Mouse (Mus musculus) mature B cell (primary cell): ENCODE measurements around the gene Mrpl14.

ENCODE experiments used
- in situ Hi-C: fragments of 300-500 bp; cut with MboI; formaldehyde crosslinking; loops from 2 replicates; pipeline ENCODE4 v1.14.3; 2019

Mrpl14 gene

DNA sequence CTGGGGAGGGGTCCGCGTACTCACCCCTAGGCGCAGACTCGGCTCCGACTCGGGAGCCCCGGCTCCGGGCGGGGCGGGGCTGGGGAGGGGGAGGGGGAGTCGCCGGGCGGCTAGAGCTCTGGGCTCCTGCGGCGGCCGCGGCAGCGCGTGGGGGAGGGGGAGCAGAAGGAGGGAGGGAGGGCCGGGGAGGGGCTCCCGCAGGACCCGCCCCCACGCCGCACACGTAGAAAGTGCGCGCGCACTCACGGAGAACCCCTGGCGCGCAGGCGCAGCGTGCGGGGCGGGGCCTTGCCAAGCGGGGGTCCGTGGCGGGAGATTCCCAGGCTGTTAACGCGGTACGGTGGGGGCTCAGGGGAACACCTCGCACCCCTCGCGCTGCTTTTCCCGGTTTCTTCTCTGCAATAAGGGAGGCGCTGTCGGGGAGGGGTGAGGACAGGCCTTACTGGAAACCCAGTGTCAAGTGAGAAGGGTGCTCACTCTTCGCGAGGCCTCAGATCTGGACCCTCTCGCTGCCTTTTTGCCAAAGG lies at the start of gene Mrpl14:
Gene Mrpl14 (plus strand): TSS at position 230 of the 527 bp plus-strand sequence.
- in situ Hi-C loops, result no loop called here

DNA sequence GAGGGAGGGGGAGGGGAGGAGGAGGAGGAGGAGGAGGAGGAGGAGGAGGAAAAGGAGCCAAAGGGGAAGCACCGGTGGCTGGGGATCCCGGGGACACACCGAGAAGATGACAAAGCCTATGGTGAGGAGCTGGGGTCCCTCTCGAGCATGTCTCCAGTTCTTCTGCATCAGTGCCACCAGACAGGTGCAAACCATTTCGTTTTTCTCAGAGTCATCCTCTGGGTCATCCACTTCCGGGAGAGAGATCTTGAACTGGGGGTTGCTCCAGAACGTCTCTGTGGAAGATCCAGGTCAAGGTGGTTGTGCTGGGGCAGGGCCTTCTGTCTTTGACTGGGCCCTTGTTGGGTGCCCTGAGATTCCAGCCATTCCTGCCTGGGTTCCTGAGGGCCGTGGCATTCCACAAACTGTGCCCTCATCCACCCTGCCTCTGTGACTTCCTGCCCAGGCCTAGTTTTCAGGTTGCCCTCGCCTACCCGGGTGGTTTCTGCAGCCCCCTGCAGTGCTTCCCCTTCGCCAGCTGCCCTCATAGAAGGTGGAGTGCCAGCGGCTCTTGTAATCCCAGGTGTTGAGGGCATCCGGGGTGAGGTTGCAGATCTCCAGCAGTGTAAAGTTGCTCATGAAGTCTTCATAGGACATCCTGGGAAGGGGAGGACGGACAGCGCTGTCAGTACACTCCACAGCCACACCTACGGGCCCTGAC lies 47.4 kb upstream of the Mrpl14 start:
- in situ Hi-C loops, result no loop called here

DNA sequence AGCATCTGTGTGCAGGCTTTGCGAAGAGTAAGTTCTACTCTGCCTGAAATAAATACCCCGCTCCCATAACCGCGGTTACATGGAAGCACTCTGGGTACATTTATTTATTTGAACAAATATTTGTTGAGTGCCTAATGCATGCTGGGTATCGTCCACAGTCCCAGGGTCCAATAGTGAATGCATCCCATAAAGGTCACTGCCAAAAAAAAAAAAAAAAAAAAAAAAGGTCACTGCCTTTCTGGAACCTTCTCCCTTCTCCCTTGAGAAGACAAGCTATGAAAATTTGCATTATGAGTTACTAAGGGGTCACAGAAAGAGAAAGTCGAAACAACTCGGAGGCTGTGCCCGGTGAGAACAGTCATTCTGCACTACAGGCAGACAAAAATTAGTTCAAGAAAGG lies 44.1 kb upstream of the Mrpl14 start:
- in situ Hi-C loops, result no loop called here

DNA sequence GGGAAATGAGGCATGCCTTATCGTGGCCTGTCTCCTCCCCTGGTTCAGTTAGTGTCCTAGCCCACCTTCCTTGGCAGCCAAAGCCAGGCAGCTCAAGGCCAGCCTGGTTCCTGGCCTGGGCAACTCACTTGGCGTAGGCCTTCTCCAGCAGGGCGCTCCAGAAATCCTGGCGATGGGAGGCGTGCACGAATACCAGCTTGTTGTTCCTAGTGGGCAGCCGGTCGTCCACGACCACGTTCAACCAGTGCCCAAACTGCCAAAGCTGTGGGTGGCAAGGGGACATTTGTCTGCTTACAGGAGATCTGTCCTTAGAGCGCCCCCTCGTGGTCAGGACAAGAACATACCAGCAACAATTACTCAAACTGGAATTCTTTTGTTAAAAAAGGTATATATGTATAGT lies 43.4 kb upstream of the Mrpl14 start:
- in situ Hi-C loops, result no loop called here

DNA sequence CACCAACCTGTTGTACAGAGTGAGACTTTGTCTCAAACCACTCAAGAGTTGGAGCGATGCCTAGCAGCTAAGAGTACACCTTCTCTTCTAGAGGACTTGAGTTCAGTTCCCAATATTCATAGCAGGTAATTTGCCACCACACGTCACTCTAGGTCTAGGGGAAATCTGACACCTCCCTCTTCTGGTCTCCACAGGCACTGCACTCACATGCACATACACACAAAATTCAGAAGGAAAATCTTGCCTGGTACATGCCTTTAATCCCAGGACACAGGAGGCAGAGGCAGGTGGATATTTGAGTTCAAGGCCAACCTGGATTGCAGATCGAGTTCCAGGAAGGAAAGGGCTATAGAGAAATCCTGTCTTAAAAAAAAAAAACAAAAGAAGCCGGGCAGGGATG lies 41.9 kb upstream of the Mrpl14 start:
- in situ Hi-C loops, result no loop called here

DNA sequence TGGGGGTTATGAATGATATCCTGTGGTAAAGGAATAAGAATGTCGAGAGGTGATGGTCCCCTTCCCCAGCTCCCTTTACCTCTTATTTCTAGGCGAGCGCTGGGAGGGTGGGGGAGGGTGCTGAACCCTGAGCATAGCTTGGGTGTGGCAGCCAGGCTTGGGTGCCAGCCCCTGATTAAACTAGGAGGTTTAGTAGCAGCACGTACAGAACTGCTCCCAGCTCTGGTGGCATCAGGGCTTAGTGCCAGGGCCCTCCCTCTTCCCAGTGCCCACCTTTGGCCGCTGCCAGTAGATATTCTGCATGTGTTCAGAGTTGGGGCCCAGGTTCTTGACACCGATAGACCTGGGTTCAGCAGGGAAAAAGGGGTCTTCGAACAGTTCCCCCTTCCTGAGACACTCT lies 32.9 kb upstream of the Mrpl14 start:
- in situ Hi-C loops, result no loop called here

DNA sequence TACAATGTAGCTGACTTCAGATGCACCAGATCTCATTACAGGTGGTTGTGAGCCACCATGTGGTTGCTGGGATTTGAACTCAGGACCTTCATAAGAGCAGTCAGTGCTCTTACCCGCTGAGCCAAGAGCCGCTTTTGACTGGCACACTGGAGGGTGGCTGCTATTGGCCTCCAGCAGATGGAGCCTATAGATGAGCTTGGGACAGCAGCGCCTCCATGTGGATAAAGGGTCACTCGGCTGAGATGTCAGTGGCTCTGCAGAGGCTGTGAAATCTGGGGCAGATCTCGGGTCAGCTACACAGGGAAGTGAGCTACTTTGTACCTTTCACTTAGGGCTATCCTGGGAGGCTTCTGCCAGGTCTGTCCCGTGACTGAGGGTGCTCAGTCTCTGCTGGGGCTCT lies 30.3 kb upstream of the Mrpl14 start:
- in situ Hi-C loops, result no loop called here

DNA sequence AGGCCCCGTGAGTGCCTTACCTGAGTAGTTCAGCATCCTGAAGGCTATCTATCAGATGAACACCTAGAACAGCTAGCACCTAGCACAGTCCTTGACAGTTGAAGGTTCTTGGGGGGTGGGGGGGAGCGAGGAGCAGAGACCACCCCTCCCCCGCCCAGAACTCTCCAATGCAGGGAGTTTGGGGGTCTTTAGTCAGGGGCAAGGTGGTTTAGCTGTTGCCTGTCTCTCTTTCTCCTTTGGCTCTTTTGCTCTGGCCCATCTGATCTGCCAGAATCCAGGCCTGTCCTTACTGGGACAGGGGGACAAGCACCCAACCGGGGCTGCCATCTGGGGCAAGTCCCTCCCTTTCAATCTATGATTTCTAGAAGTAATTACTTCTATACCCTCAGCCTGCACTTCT lies 26.9 kb upstream of the Mrpl14 start, which contains the start of gene Capn11:
Gene Capn11 (minus strand): TSS at position 101 of the 400 bp plus-strand sequence.
- in situ Hi-C loops, result no loop called here

DNA sequence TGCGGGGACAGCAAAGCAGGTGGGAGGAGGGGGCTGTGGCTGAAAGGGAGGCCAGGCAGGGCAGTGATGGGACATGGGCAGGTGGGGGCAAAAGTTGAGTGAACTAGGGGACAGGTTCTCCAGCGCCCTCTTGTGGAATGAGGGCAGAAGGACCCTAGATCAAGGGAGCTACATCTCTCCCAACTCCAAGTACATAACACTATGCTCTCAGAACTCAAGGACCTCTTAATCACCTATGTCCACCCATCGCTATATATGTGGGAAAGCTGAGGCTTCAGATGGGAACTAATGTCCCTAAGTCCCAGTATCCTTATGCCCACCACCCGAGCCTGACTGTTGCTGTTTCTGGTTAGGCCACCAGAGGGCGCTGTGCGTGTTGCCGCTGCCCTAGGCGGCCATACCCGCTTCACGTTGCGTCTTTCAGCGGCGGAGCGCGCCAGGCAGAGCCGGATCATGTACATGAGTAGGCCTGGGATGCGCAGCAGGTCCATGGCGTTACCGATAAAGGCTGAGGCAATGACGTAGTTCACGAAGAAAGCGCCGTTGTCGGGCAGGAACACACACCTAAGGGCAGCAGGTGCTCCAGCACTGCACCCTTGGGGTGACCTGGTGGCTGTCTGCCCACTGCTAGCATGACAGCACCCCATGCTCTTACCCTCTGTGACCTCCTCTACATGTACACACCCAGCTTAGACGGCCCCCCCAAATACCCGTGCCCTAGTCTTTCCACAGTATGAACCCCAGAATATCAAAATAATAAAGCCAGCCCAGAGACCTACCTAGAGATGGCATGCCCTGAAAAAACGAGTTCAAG lies 22.8 kb upstream of the Mrpl14 start:
- in situ Hi-C loops, result no loop called here

DNA sequence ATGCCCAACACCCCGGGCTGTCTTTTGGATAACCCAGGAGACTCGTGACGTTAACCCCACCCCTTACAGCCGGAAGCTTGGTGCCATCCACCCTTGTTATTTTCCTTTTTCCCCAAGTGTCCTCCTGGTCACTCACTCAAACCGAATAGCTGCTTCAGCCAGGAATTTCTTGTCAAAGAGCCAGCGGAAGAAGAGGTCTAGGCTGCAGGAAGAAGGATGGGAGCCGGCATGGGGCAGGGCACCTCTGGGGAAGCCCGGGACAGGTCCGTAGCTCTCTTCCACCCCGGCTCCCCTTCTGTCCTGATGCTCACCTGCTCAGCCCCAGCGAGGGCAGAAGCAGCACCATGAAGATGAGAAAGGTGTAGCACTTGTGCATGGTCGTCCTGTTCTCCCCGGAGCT lies 21.5 kb upstream of the Mrpl14 start:
- in situ Hi-C loops, result no loop called here

DNA sequence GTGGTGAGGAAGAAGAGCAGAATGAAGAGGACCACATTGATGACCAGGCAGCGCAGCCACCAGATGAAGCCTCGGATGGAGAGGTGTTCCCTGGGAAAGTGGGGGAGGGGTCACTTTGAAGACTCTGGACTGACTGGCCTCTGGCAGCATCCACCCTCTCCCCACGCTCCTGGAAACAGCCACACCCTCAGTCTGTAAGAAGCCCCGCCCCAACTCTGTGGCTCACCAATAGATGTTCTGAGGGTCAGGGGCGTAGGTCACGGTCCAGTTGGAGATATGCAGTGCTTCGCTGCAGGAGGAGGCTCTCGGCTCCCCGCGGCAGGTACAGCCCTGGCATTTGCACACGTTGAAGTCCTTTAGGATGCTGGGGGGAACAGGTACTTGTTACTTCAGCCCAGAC lies 20.0 kb upstream of the Mrpl14 start:
- in situ Hi-C loops, result no loop called here

DNA sequence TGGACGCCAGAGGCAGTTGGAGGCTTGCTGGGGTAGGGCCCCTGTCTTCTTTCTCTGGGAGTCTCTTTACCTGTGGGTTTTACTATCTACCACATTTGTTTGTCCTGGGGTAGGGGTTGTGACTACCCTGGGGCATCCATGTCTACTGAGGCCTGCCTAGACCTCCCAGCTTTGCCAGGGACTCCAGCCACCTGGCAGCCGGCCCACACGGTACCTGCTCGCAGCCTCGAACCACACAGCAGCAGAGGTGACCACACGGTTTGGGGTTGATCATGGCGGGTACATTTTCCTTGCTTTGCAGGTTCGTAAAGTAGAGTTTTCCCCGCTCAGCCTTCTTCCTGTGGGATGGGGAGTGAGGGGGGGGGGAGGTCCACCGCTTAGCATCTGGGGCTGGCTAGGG lies 18.6 kb upstream of the Mrpl14 start:
- in situ Hi-C loops, result no loop called here

DNA sequence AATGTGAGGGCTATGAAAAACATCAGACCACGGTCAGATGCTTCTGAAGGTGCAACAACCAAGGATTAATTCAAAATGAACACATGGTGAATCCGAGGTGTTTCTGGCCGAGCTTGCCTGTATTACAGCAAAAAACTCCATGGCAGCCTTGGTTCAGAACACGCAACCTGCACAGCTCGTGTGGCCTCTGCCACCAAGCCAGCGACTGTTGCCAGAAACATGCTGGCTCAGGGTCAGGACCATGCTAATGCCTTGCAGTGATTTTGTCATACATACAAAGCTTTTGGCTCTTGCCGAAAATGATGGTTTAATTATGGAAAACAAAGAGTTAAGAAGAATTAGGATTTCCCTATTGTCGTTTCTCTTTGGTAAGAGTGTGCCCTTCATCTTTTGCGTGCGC lies 18.1 kb upstream of the Mrpl14 start:
- in situ Hi-C loops, result no loop called here

DNA sequence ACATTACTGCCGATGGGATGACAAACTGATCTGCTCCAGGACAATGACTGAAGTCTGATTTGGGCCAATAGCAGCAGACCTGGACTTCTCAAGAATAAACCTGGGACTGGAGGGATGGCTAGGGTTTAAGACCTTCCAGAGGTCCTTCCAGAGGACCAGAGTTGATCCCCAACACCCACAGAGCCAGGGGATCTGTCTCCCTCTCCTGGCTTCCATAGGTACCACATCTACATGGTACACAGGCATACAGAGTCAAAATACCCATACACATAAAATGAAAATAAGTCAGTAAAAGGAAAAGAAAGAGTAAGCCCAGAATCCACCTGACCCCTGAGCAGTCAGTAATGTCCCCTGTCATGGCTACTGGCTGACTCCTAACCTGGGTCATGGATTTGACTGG lies 14.3 kb upstream of the Mrpl14 start:
- in situ Hi-C loops, result loop anchor here (5.0 kb wide), 1 partner anchor 45 kb away; no protein-coding TSS in a partner anchor

DNA sequence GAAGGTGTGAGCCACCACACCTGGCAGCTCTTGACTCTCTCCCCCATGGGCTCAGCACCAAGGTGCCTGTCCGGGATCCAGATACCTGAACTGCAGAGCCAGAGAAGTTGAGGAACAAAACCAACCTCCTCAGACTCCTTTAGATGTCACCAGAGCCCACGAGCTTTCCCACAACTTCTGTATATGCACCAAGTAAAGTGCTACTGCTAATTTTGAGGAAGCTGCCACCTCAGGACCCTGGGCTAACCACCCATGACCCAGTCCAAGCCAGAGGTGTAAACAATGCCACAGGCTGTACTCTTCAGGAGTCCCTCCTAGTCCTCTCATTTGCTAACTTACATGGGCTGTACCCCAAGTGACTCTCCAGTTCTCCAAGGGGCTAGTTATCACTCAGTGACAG lies 13.5 kb upstream of the Mrpl14 start:
- in situ Hi-C loops, result loop anchor here (5.0 kb wide), 1 partner anchor 45 kb away; no protein-coding TSS in a partner anchor

DNA sequence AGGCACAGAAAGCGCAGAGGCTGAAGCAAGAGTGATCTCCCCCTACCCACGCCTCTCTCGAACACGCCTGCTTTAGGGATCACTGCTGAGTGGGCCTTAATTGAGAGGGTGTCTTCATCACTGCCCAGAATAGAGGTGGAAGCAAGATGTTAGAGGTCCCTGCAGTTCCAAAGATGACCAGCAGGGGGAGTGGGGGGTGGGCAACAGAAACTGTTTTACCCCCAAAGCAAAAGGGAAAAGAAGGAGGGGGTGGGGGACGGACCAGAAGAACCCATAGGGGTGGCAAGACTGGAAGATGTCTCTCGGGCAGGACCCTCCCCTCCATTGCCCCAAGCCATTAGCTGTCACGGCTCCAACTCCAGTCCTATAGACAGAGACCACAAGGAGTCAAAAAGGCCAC lies 8.0 kb upstream of the Mrpl14 start:
- in situ Hi-C loops, result no loop called here

DNA sequence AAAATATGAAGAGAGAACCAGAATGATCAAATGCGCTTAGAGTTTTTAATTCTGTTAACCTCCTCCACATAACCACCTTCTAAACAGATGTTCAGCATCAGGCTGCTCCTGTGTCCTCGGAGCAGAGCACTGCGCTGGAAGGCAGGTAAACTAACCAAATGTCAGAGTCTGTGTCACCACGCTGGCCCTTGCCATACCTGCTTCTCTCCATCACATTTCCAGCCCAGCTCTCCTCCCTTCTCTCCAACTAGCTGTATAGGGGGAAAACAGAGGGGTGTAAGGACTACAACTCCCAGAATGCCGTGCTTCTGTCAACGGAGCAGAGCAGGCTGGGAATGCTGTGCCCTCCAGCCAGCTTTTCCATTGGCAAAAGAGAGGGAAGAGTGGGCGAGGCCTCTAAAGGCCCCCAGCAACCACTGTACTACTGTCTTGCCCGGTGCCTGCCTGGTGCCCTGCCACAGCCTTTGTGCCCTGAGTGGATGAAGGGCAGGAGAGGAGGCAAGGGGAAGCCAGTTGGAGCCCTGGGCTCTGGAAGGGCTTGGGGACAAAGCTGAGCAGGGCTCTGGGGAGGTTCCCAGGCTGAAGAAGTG lies 5.6 kb upstream of the Mrpl14 start:
- in situ Hi-C loops, result no loop called here

DNA sequence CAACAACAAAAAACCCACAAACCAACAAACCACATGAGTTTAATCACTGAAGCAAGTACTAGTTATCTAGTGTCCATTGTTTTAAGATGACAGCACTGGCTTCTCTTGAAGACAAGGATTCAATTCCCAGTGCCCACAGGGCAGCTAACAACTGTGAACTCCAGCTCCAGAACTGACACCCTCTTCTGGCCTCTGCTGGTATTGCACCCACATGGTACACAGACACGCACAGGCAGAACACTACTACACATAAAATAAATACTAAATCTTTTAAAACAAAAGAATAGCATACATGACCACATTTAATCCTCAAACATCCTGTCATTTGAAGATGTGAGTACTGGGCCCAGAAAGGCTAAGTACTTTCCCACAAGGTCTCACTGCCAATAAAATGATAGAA lies 4.5 kb upstream of the Mrpl14 start:
- in situ Hi-C loops, result no loop called here

DNA sequence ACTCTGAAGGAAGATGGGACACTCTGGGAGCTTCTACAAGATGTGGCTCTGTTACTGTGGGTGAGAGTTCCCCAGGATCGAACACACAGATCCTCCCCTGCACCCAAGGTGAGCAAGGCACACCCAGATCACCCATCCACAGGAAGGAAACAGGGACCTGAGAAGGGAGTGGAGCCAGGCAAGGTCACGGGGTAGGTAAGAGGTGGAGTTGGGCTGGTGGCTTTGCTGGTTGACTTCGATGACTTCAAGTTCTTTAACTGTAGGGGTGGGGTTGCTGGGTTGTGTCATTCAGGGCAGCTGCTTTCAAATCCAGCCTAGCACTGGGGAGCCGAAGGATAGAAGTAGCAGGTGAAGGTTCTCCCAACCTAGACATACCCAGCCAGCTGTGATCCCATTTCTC lies 3.3 kb upstream of the Mrpl14 start:
- in situ Hi-C loops, result no loop called here

DNA sequence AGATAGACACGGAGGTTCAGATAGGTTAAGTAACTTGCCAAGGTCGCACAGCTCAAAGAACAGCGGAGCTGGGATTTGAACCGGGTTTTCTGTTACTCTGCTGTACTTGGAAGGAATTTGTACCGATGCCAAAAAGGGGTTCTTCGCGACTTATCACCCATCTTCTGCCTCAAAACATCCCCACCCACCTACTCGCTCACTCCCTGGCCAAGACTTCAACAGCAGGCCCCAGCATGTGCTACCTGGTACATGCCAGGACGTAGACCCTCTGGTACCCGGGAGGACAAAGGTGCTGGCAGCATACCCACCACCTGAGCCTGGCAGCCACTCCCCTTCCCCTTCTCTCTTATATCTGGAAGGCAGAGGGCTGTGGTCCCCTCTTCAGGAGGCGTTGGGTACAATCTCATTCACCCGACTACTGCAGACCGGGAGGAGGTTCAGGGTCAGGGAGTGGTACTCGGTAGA lies 1.4 kb upstream of the Mrpl14 start:
- in situ Hi-C loops, result no loop called here

DNA sequence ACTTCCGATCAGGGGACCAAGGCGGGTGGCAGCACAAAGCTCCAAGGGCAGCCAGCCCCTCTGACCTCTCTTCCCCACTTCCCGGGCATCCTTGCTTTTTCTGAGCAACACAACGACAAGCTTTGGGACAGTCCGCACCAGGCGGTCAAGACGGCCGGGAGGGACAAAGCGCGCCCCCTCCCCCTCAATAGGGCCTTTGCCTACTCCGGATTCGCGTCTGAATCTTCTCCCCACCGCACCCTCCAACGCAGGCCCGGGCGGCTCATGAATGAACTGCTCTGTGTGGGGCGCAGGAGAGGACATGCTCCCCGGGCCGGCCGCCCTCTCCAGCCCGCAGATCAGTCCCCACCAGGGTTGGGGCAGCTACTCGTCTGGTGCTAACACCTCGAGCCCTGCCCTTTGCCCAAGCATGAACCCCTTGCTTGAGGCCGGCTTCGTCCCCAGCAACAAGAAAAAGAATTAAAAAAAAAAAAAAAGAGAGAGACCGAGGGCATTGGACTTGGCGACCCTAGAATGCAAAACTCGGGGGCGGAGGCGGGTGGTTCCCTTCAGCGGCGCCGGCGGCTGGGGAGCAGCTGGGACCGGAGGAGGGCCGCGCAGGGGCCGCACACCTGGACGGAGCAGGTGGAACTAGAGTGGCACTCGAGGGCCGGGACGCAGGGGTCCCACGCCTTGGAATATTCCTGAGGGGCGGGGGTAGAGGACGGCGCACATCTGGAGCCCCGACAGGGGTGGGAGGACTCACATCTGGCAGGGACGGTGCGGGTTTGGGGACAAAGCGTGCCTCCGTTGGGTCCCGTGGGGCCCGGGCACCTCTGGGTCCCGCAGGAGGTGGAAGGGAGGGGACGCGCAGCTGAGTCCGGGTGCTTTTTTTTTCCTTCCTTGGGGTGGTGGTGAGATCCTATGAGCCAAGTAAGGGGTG lies 690 bp upstream of the Mrpl14 start:
- in situ Hi-C loops, result no loop called here
